Mouse (Mus musculus) cerebellum, adult 2 months (tissue): Measurements from ENCODE around the gene Pqlc2.

ENCODE experiments used
- CTCF ChIP-seq: fragments of 200-500 bp; IDR thresholded peaks from 2 replicates; pipeline ENCODE4 v1.5.1; 2011; ENCODE audit warnings: low read depth, mild to moderate bottlenecking, control low read depth, low read length, moderate library complexity, borderline replicate concordance; ENCODE audit not compliant: insufficient read depth
- POLR2A ChIP-seq: fragments of 200-500 bp; IDR thresholded peaks from 2 replicates; pipeline ENCODE4 v1.6.1; 2011; ENCODE audit warnings: low read length, control low read depth, borderline replicate concordance; ENCODE audit not compliant: insufficient read depth

DNA sequence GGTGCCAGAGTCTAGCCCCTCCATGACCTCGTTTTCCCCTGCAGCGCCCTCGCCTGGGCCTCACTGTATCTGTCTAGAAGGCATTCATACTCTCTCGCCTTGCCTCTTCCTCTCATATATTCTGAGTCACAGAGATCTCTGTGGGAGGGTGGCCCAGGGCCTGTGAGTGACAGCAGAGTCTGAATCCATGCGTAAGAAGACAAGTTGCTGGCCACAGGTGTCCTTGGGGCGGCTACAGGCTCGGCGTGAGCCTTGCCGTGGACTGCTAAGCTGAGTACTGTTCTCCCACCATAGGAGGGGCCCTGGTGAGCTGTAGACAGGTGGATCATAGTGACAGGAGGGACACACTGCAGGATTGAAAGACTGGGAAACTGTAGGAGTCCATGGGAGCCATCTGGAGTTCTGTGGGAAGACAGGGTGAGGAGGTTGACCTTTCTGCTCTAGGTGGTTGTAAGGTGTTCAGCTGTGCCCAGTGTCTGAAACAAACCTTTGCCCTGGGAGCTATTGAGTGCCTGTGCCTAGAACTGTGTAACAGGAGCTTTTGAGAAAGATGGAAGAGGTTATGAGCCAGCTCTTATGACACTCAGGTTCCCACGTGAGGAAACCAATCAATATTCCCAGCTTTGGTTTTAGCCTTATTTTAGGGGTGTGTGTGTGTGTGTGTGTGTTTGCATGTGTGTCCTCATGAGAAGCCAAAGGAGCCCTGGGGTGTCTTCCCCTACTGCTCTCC lies 37.4 kb downstream of the Pqlc2 start:
- TF ChIP-seq CTCF, result no peak
- no peak for TF ChIP-seq POLR2A
